Mouse (Mus musculus): Measurements from ENCODE around the gene Vmn2r49.
"Not testable (repeated sequence)": the region's sequence is repeated elsewhere in the genome, so short reads cannot be mapped to it uniquely, and the experiment has no call there.

Vmn2r49 gene

GRCm38 (mm10) chr7:9992157-9992556 is at the start of gene Vmn2r49:
Gene Vmn2r49 (minus strand): TSS chr7:9992257.
- DNase-seq (ENCODE audit: low read depth in 2 of 2, low spot score in 2 of 2), result not testable (repeated sequence)

DNA sequence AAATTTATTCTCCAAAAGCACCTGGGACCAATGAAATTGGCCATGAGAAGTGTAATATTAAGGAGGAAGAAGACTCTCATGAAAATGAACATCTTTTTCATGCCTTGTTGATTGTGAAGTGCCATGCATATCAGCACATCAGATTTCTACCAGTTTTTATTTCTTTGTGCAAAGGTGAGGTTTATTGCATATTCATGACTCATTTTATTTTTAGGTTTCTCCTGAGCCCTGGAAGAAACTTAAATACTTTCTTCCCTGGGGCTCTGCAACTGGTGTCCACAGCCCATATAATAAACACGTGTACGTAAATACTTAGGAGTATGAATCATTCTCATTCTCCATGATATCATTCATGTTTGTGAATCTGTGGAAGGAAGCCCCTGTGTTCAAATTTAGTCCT is 38.6 kb downstream of the Vmn2r49 start, which contains the start of gene Vmn2r48:
TSS of gene Vmn2r48 (minus strand) at position 101 of the 400 bp plus-strand sequence.
- not testable (repeated sequence) for DNase-seq (ENCODE audit: low read depth in 2 of 2, low spot score in 2 of 2)

Measured in CD8-positive naive resting alpha-beta T cell, adult 2 months (primary cell).